Mouse (Mus musculus) CD4-positive, CD25-positive, alpha-beta regulatory T cell, adult 4 months (primary cell): ENCODE data around the gene Nsd1. TPM values are rescaled to one million over a fixed set of nuclear protein-coding genes. Genes with fewer than 3 reads are reported as not detected.

Experiments used
- ATAC-seq: one replicate; pipeline ENCODE4 v1.8.0; 2017
- polyA plus RNA-seq, 2 experiments: library from polyadenylated mRNA; unstranded; fragments of 100-300 nt; shearing (Covaris generic); gene quantifications; one replicate each; pipeline ENCODE4 v1.2.1; 2017

Nsd1 gene
- polyA plus RNA-seq, 2 experiments from 2014 or later: 63.0 to 64.6 TPM

DNA sequence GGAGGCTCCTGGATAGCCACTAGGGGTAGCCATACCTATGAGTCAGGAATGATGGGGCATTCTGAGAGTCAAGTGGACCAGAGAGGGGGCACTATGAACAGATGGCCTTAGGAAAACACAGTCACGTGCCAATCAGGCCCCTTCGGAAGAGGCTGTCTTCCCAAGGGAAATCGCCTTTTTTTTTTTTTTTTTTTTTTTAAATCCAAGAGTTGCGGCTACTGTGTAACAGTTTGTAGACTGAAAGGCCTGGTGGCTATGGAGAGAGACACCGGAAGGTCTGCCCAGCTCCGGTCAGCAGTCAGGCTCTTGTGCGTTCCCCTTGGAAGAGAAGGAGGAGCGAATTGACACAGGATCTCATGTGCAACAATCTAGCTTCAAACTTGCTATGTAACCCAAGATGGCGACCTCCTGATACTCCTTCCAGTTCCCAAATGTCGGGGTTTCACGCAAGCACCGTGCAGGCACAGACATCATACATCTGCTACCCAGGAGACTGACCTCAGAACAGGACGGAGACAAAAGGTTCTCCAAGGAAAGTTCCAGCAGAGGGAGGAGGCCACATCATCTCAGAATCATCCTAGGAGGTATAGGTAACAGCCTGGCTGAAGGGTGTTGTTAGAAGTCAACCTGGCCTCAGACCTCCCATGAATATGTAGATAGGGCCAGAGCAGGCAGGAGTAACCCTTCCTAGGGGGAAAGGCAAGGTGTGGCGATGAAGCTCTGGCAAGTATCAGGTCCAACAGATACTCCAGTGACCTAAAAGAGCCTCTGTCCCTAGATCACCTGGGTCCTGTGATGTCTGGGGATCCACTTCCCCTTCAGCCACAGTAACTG, 121.2 kb downstream of the Nsd1 start:
- ATAC-seq: no peak

DNA sequence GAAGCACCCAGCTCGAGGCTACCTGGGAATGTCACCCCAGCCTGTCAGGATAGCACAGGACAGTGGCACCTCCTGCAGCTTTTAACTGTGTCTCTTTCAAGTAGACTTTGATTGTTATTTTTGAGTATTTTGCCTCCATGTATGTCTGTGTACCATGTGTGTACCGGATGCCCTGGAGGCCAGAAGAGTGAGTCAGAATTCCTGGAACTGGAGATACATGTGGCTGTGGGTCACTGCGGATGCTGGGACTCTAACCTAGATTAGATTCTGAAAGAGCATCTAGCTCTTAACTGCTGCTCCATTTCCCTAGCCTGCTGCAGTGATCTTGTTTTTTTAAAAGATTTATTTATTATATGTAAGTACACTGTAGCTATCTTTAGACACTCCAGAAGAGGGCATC, 122.7 kb downstream of the Nsd1 start:
- ATAC-seq: no peak

DNA sequence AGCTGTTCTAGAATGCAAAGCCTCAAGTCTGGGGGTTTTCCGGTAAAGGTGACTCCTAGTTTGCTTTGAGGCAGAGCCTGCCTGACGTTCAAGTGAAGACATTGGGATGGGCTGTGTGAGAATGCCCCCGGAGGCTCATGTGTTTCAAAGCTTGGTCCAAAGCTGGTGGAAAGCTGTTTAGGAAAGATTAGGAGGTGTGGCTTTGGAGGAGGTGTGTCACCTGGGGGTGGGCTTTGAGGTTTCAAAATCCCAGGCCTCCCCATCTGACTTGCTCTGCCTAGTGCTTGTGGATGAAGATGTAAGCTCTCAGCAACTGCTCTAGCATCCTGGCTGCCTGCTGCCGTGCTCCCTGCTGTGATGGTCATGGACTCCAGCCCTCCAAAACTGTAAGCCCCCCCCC, 126.1 kb downstream of the Nsd1 start:
- no peak for ATAC-seq

DNA sequence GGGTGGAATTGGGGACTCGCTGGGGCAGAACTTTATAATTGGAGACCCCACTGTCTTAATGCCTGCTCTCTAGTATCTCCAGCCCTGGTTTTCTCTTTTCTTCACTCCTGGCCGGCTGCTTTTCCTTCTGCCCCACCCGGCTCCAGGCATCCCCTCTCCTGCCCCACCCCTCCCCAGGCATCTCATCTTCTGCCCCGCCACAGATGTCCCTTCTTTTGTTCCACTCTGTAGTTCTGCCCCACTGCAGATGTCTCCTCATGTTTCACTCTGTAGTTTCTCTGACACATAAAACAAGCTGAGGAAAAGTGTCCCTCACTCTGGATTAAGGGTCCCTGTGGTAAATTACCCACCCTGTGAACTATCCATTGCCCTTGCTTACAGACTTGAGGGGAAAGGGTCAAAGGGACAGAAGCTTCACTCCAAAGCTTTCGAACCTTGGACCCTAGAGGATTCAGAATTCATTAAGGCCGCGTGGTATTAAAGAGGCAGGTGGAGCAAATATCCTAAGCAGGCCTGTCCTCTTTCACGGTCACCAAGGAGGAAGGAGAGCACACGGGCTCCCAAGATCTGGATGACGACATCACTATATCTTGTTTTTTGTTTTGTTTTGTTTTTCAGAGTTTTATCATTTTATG, 127.9 kb downstream of the Nsd1 start:
- ATAC-seq: no peak

DNA sequence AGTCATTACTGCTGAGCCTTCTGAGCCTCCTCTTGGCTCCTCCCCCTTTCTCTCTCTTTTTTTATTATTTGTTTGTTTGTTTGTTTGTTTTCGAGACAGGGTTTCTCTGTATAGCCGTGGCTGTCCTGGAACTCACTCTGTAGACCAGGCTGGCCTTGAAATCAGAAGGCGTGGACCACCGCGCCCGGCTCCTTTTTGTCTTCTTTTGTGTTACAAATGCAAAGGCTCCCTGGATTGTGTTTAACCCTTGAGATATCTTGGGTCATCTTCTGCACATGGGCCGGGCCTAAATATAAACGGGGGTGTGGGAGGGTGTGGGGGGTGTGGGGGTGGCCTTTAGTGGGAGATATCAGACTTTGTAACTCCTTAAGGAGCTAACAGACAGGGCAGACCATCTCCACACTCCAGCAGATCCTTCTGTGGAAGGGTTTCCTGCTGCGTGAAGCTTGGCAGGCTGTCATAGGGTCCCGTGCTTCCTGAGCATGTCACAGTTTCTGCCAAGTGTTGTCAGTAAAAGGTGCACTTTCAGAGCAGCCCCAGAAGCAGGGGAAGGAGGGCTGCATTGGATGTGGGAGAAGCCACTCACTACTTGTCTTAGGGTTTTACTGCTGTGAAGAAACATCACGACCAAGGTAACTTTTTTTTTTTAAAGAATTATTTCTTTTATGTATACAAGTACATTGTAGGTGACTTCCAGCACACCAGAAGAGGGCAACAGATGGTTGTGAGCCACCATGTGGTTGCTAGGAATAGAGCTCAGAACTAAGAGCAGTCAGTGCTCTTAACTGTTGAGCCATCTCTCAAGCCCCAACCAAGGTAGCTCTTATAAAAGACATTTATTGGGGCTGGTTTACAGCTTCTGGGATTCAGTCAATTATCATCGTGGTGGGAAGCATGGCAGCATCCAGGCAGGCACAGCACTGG, 128.8 kb downstream of the Nsd1 start:
- ATAC-seq: no peak

DNA sequence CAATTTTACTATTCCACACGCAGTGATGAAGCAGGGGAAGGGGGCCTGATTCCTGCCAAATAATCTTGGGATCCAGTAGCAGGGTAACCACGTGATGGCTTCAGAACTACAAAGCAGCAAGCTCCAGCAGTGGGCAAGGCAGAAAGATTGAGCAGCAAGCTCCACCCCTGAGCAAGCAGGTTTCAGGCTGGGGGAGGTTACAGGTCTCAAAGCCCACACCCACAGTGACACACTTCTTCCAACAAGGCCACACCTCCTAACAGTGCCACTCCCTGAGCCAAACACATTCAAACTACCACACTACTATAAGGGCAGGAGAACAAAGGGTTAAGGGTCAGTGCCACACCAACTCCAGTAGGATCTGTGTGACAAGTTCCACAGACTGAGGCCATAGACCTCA, 129.7 kb downstream of the Nsd1 start:
- peak; percentile 58 for ATAC-seq

DNA sequence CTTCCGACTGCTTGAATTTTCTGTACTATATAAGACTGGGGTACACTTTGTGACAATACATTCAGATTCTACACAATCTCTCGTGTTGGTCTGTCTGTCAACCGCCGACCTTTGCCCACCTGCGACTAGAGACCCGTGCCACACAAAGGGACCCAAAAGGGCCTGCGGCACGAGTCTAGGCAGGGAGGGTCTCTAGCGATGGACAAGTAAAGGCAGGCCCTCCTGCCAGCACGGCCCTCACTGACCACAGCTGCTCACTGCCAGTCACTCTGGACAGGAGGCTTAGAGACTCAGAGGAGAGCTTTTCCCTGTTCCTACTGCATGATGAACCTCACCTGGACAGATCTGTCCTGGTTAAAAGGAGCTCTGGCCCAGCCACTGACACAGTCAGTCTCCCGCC, 132.9 kb downstream of the Nsd1 start:
- no peak for ATAC-seq

DNA sequence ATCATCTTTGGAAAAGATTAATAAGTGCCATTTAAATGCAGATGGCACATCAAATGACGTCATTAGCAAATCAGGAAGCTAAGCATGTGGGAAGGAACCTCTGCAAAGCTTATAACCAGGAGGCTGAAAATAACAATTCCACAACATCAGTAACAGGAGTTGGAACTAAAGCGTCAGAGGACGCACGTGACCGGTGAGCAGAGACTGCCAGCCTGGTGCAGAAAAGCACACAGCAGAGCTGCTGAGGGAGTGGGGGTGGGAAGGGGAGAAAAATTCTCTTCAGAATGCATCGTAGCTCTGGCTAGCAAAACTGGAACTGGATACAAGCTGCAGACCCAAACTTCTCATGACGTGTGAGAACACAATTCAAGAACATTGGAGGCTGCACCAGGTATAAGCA, 134.7 kb downstream of the Nsd1 start:
- no peak for ATAC-seq

DNA sequence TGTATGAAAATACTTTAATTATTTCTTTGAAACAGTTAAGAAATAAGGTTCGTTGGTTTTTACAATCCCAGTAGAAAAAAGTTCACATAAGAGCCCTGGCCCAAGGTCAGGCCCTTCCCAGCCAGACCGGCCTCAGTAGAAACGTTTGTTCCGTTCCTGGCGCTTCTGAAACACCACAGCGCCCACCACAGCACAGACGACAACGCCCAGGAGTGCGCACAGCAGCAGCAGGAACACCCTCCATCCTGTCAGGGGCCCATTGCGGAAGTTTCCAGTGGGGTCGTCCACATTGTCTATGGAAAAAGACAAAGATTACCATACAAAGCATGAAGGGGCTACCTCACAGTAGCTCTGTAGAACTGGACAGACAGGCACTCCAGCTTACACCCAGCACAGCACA, 137.2 kb downstream of the Nsd1 start:
- no peak for ATAC-seq

DNA sequence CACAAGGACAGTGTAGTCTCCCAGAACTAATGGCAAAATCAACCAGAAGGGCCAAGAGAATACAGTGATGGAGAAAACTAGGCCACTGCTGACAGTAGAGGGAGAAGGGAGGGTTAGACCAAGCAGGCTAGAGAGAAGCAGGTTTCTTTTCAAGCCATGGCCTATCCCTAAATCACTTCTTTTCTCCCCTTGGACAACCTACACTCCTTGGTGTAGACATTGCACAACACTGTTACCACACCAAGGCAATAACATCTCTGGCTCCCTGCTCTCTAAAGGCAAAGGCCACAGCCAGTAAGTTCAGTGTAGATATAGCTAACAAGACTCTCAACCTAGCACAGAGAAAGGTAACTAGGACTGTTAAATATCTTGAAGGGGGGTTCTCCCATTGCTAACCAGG, 151.6 kb downstream of the Nsd1 start:
- ATAC-seq: no peak

DNA sequence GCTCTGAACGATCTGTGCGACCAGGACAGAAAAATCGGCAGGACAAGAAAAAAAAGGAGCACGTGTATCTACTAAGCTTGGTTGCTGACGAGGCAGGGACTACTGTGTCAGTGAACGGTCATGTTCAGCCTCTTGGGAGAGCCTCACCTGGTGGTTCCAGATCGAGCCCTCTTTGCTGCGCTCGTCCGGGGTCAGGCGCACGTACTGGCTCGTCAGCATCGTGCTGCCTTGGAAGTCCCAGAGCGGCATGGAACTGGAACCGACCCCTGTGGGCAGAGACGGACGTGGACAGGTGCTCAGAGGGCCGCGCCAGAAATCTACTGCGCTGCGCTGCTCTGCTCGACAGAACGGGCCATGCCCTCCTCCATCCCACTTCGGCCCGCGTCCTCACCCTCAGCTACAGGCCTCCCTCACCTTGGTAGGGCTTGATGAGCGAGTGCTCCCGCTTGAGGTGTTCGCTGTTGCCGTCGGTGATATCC, 152.4 kb downstream of the Nsd1 start:
- peak; percentile 21 for ATAC-seq

DNA sequence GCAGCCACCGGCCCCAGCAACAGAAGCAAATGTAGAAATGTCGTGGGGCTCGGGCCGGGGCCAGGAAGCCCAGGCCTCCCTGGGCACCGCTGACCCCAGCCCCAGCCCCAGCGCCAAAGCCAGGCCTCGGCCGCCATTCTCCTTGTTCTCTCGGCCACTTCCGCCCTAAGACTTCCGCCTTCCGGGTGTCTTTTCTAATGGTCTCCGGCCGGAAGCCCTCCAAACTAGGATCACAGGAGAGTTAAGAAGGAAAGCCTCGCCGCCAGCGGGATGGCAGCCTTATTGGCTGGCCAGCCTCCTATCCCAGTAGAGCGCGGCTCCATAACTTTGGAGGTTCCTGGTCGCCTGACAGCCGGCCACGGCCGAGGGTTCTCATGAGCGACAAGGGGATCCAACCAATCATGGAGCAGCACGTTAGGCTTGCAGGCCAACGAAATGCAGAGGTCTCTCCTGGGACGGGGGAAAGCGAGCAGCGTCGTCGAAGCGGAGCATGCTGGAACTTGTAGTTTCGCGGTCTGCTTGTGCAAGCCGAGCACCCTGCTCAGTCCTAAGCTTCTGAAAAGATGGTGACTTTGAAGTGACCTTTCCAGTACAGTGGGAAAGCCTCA, 153.0 kb downstream of the Nsd1 start, which contains the start of gene Lman2:
Gene Lman2, minus strand, starts transcription at position 331 of the 608 bp plus-strand sequence.
- peak; percentile 98 for ATAC-seq

Other genes starting within 250 kb of the Nsd1 start
- gene Hk3, start 188.4 kb upstream of the Nsd1 start, polyA plus RNA-seq: 1 to 10 TPM in 1 of 2 experiments, under 1 TPM in 1; 0.50 to 1.8 TPM
- gene Uimc1, start 109.5 kb upstream of the Nsd1 start, polyA plus RNA-seq: 100 to 1,000 TPM in 1 of 2 experiments, 10 to 100 TPM in 1; 90.1 to 100 TPM
- 10 to 100 TPM; 16.3 to 20.1 TPM for gene Zfp346, start 104.5 kb upstream of the Nsd1 start, polyA plus RNA-seq
- not detected for gene Gm17617, start 76.2 kb upstream of the Nsd1 start, polyA plus RNA-seq
- gene Fgfr4, start 57.1 kb upstream of the Nsd1 start, polyA plus RNA-seq: not detected
- gene Prelid1, start 110.7 kb downstream of the Nsd1 start, polyA plus RNA-seq: 100 to 1,000 TPM; 207 to 213 TPM
- 10 to 100 TPM in 1 of 2 experiments, 1 to 10 TPM in 1; 7.1 to 14.0 TPM for gene Rab24, start 112.2 kb downstream of the Nsd1 start, polyA plus RNA-seq
- 1 to 10 TPM; 3.4 to 6.1 TPM for gene Mxd3, start 120.0 kb downstream of the Nsd1 start, polyA plus RNA-seq
- gene Lman2, start 153.0 kb downstream of the Nsd1 start, polyA plus RNA-seq: 10 to 100 TPM; 59.0 to 66.4 TPM
- 10 to 100 TPM; 71.0 to 88.5 TPM for gene Rgs14, start 159.9 kb downstream of the Nsd1 start, polyA plus RNA-seq
- gene Slc34a1, start 188.4 kb downstream of the Nsd1 start, polyA plus RNA-seq: not detected
- gene Pfn3, start 205.4 kb downstream of the Nsd1 start, polyA plus RNA-seq: not detected
- not detected for gene F12, start 217.0 kb downstream of the Nsd1 start, polyA plus RNA-seq
- gene Grk6, start 235.3 kb downstream of the Nsd1 start, polyA plus RNA-seq: 10 to 100 TPM; 26.4 to 36.7 TPM